Mouse (Mus musculus) bone marrow macrophage, adult 2 months (primary cell): ENCODE measurements around the gene Catsperg2.

ENCODE experiments used
- CTCF ChIP-seq: IDR thresholded peaks from 2 replicates; pipeline ENCODE4 v1.5.1; 2012; ENCODE audit warnings: low read depth, mild to moderate bottlenecking, low read length, moderate library complexity
- POLR2A ChIP-seq: IDR thresholded peaks from 2 replicates; pipeline ENCODE4 v1.6.1; 2012; ENCODE audit warnings: mild to moderate bottlenecking, low read depth, low read length, borderline replicate concordance

- TF ChIP-seq CTCF (no peak), POLR2A (no peak)
These were observed 15.4 kb upstream of the Catsperg2 start for GRCm38 (mm10) chr7:29742258-29742657.
